Mouse (Mus musculus): ENCODE results near the gene Dcx.

GRCm38 (mm10) chrX:143851351-143851750 lies 81.8 kb downstream of the Dcx start:
- no peak for TF ChIP-seq POLR2A (IDR thresholded peaks at IDR 0.05; ENCODE audit: borderline replicate concordance, insufficient read depth, low read length)
- no peak for TF ChIP-seq CTCF (IDR thresholded peaks at IDR 0.05; ENCODE audit: borderline replicate concordance, insufficient read depth, low read depth, low read length)

All from cerebellum, adult 2 months (tissue).